Mouse (Mus musculus) cortical plate, adult 2 months (tissue): ENCODE results near the gene Tssc4.

Source experiments
- CTCF ChIP-seq: fragments of 200-500 bp; IDR thresholded peaks from 2 replicates; pipeline ENCODE4 v1.5.1; 2011; ENCODE audit warnings: mild to moderate bottlenecking, control low read depth, low read length; ENCODE audit not compliant: insufficient read depth; ENCODE audit errors: extremely low read depth
- POLR2A ChIP-seq: fragments of 200-500 bp; IDR thresholded peaks from 2 replicates; pipeline ENCODE4 v1.6.1; 2011; ENCODE audit warnings: mild to moderate bottlenecking, low read length, control low read depth; ENCODE audit not compliant: insufficient read depth; ENCODE audit errors: extremely low read depth

- TF ChIP-seq POLR2A (no peak), CTCF (no peak)
Observed at GRCm38 (mm10) chr7:143065692-143066091, 3.4 kb upstream of the Tssc4 start.
